Mouse (Mus musculus): ENCODE data around the gene Anapc13.
A peak's percentile ranks its signal among the peaks of the same experiment; 100 is the strongest.

Anapc13 gene

DNA sequence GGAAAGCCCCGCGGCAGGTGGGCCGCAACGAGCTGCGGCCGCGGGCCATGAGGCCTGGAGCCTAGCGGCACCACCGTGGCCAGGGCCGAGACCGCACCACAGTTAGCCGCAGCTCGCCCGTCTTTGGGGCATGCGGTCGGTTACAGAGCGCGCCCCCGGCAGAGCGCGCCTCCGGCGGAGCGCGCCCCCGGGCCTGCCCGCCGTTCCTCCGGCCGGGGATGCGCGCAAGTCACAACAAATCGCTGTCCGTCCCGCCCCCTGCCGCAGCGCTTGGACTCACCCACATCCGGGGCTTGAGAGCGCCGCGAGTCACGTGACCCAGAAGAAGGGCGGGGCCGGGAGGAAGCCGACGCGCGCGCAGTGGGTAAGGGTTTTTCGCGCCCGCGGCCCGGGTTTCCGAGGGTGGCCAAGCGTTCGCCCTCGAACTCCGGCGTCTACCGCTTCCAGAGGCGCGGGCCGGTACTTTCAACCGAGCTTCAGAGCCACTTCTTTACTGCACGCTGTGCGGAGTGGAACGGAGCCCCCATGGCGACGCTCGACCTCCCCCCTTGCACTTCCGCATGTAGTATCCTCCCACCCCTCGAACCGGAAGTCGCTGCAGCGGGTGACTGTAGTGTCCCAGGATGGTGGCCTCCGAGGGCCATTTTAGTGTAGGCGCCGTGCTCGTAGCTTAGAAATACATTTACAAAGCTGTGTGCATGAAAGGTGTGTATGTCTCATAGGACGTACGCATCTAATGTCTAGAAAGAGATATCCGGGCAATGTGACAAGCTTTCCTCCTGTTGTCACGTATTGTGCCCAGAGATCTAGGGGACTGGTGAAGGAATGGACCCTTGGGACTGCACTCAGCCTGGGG, at the start of gene Anapc13, which contains the start of gene Cep63:
Gene Anapc13 (plus strand): TSS at position 314 of the 856 bp plus-strand sequence.
Gene Cep63 (minus strand): TSS at position 552 of the 856 bp plus-strand sequence.
- DNase-seq: peak; percentile 99

DNA sequence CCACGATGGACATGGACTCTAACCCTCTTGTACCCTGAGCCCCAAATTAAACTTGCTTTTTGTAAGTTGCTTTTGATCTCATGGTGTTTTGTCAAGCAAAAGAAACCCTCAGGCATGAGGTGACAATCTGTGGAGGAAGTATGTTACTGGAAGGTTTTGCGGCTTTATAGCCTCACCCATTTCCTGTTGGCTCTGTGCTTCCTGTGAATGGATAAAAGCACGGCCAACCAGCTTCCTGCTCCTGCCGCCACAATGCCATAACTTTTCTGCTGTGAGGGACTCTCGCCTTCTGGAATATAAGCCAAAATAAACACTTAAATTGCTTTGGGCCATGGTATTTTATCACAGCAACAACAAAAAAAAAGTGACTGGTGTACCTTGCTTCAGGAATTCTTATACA, 48.6 kb upstream of the Anapc13 start:
- no peak for DNase-seq

DNA sequence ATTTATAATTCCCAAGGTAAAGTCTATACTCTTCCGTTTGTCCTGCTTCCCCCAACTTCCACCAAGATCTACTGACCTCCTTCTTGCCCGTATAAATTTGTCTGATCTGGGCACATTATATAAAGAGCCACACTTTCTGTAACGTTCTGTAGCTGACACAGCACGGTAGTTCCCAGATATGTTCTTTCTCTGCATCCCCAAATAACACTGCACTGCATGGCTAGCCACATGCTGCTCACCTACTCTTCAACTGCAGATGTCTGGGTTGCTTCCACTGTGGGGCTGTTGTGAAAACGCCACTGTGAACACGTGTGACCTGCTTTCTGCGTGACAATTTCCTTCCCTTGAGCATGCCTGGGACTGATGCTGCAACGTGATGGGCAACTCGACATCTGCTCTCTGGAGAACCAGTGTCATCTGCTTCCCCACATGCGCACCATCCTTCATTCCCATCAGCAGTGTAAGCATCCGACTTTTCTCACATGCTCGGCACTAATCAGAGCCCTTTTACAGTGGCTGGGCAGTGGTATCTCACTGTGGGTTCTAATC, 44.1 kb upstream of the Anapc13 start:
- no peak for DNase-seq

DNA sequence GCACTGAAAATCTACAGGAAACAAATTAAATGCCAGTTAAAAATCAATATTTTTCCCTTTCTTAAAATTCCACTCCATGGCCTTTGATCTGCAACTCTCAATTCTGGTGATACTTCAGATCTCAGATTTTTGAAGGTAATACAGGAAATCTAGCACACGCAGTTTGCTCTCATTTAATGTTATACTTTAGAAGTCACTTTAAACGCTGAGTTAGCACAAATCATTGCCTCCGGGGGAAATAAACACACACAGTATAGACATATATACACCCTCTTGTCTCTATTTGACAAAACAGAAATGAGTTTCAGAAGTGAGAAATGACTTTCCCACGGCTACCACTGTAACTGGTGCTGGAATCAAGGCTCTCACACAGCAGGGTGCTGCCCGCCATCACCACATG, 38.7 kb upstream of the Anapc13 start:
- DNase-seq: no peak

DNA sequence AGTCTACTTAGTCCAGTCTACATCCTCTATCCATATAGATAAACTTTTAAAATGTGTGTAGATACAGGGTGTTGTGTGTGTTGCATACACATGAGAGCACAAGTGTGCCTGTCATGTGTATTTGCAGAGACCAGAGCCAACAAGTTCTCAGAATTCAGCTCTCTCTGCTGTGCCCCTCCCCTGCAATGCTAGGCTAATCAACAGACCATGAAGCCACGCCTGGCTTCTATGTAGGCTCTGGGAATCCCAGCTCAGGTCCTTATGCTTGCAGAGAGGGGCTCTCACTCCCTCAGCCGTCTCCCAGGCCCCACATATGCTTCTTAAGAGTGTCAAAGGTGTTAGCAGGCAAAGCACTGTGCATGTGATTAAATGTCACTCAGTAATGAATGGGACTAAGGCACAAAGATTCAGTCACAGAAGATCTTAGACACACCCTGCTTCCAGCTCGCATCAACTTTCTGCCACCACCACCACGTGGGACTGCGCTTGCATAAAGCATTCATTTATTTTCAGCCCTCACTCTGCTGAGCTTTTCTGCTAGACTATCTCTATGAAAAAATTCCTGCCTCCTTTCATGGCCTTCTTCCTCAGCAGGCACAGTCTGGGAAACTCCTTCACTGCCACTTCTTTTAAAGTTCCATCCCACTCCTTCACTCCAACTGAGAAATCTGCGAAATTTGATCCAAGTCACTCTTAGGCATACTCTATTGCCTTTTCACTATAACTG, 31.3 kb upstream of the Anapc13 start:
- DNase-seq: no peak

DNA sequence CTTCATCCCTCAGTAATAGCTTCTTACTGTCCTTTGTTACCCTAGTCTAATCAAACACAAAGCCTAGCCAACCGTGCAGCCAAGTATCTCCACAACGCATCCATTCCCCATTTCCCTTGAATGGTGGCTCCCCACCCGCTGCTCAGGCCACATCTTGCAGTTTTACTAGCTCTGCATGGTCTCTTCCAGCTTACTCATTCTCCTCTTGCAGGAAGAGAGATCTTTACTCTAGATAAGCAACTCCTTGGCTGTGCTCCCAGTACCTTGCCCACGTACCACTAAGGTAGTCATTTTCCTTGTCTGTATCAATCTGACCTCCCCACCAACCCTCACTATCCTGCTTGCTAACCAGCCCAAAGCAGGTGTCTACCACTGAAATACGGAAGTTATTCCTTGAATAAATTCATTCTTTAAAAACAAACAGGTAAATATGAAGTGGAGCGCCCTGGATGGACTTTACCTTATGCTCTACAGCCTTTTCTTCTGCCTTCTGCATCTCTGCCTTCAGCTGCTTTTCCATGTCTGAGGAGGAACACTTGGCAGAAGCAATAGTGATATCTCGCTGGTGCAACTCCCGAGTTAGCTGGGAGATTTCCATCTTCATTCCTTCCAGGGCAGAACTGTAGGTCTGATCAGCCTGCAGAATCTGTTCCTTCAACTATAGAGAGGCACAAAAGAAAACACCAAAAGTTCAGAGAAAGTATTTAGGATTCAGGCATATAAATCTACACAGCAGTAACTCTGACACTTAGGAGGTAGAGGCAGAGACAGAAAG, 30.2 kb upstream of the Anapc13 start:
- peak in 1 of 2 experiments; percentile 13 for DNase-seq

DNA sequence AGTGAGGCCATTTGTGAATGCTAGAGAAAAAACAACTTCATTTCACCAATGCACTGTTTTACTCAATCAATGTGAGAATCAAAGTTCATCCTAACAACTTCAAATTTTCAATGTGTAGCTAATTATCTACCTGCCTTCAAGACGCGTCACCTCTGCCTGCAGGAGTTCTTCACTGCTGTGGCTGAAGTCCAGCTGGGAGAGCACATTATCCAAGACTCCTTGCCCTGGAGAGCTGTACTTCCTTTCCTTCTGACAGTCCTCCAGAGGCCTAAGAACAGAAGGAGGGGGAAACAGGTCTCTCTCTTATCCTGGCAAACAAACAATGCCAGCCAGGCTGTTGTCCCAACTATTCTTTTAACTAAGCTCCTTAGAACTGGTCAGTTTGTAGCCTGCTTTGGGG, 24.9 kb upstream of the Anapc13 start:
- peak; percentile 54 to 70 for DNase-seq

DNA sequence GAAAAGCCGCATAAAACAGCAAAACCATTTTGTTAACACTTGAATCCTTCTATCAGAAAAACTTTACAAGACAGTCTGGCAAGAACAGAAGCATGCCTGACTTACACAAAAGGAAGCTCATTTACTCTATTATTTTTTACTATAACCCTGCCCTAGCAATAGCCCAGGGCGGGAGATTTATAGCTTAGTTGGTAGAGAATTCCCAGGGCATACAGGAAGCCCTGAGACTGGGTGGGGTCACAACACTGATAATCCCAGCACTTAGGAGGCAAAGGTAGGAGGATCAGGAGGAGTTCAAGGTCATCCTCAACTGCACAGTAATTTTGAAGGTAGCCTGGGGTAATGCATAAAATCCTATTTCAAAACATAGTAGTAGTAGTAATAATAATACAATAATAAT, 24.4 kb upstream of the Anapc13 start:
- DNase-seq: no peak

DNA sequence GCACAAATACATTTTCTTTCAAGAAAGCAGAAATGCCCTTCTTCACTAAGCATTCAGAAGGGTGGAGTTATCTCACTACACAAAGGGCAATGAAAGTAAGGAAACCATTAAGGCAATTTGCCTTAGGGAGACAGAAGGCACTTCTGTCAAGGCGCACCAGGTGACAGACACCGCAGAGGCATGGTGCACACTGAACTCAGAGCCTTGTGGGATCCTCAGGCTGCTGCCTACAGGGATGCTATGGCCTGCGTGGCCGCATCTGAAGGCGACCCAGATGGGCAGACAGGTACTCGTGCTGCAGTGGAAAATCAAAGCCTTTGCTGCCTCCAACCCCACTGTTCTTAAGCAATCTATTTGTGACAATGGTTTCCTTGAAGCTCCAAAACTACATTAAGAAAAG, 20.9 kb upstream of the Anapc13 start:
- DNase-seq: no peak

DNA sequence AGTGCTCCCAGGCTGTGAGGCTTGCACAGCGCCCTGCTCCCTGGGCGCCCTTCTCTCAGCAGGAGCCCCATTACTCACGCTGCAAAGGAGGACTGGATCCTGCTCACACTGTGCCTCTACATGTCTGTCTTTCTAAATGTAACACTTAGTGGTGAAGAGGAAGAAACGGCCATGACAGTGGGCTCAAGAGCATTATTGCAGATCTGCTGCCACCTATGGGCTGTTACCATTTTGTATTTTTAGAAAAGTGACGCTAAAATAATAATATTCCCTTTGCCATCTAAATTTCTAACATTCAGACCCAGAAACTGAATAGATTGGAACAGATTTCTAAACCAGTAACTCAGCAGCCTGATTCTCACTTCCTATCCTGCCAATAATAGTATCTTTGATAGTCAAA, 18.6 kb upstream of the Anapc13 start:
- DNase-seq: no peak

DNA sequence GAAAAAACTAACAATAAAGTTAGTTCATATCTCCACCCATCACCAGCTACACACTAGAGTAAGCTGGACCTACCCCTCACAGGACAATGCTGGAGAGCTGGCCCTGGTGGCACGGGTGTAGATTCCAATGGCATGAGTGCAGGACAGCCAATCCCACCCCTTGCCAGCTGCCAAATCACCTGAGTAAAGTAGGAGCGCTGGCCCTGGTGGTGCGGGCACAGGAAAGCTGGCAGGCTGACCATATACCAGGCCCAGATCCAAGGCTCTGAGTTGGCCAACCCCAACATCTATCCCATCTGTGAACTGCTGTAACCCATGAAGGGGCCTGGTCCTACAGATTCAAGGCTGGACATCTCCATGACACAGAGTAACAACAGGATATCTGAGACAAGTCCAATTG, 16.9 kb upstream of the Anapc13 start:
- no peak for DNase-seq

DNA sequence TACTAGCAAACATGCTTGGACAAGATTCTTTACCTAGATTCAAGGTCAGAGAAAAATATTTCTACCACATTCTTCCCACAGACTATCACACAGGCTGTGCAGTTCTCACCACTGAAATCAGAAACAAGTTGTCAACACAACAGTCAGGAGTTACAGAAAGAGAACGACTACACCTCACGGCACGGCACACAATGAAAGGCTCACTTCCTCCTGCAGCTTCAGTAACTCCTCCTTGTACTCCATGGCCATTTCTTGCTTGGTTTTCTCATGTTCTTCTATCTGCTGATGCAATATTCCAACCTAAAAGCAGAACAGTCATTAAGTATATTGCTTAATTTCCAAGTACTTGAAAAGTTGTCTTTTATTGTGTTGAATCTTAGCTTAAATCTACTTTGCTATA, 11.0 kb upstream of the Anapc13 start:
- DNase-seq: no peak

DNA sequence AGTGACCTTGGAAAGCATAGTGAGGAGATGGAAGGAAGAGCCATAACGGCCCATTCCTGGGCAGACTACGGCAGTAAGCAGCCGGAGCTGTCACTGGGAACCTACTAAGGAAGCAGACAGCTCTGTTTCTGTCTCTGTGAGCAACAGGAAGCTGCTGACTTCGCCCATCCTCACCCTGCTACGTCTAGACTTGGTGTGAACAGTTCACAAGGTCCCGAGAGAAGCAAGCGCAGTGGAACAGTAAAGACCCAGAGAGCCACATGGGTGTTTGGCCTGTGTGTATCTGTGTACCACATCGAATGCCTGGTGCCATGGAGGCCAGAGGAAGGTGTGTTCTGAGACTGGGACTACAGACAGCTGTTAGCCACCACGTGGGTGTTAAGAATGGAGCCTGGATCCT, 9.8 kb upstream of the Anapc13 start:
- no peak for DNase-seq

DNA sequence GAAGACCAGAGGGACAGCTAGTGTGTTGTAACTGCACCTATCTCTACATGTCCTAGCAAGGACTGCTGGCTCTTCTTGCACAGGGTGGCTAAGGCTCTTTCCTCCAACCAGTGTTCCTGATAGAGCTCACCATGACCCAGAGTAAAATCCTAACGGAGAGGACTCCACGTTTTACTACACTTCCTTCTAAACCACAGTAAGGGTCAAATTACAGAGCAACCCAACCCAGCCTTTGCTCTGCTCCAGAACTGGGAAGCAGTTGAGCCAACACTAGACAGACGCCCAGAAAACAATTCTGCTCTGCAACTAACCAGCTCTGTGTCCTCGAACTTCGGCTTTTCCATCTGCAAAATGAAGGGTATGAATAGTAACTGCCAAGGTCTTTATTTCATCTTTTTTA, 4.7 kb upstream of the Anapc13 start:
- DNase-seq: no peak

DNA sequence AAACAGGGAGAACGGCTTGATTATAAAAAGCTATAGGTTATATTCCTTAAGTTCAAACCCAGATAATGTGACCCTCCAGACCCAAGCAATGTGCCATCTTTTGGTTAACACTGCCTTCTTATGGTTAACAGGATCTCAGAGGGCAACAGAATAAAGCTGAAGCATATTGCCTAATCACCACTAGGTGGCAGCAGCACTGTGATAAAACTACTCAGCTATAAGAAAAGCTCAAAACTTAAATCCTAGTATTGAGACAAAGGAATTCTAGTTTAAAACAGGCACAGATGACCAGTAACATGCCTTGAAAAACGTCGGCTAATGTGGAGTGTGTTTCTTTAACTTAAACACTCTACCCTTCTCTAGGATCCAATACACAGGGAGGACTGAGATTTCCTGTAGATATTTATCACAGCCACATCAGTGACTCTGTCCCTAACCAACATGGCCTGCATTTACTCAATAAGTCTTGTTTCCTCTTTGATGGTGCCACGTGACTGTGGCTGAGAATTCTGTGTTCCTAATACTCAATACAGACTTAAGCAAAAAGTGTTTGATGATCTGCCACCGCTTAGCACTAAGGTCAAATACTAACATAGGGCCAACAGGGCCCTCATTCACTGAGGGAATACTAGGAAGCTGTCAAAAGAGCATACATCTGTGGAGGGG, 3.8 kb upstream of the Anapc13 start:
- peak in 1 of 2 experiments; percentile 70 for DNase-seq

DNA sequence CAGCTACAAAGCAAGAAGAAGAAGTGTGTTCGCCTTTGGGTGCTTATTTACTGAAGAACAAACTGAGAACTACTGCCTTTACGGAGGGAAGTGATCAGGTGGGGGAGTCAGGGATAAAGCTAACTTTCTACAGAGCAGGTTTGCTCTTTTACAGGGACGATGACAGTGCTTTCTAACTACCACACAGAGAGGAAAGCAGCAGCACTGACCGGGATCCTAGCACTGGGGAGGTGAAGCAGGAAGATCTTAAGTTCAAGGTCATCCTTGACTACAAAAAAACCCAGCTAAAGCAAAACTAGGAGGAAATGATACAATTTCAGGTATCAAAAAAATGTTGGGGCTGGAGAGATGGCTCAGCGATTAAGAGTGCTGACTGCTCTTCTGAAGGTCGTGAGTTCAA, 3.2 kb upstream of the Anapc13 start:
- DNase-seq: peak in 1 of 2 experiments; percentile 17

DNA sequence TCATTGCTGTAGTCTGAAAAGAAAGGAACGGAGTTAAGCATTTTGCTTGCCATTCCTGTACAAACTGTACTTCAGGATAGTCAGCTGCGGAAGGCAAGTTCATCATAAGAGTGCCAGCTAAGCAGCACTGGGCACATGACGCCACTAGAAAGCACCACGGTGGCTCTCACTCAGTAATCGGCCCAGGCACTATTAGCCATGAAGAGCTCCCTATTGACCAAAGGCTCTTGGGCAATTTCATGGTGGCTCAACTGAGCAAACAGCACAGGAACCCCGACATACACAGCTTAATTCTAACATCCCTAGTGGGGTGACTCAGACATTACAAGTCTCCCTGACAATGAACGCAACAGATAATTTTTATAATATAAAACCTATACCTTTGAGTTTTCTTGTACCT, 2.5 kb upstream of the Anapc13 start:
- peak in 1 of 2 experiments; percentile 21 for DNase-seq

DNA sequence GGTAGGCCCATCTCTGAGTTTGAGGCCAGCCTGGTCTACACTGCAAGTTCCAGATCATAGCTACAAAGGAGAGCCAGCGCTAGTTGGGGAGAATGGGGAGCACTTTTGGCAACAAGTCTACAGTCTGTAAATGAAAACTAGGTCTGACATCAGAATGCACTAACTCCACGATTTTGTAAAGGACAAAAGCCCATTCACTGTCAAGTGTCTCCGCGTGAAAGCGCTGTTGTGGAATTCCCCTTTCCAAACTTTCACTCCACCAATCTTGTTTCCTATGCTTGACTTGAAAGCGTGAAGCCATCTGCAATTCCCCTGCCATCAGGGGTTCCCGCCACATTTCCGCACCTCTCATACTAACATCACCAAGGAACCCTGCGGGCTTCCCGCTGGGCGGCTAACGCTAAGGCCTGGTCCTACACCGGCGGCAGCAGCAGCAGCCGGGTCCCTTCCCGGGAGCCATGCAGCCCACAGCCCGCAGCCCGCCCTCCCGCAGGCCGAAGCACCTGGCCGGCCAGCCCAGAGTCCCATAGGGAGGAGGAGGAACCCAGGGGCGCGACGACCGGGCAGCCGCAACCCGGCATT, 604 bp upstream of the Anapc13 start:
- DNase-seq: peak; percentile 40 to 43

DNA sequence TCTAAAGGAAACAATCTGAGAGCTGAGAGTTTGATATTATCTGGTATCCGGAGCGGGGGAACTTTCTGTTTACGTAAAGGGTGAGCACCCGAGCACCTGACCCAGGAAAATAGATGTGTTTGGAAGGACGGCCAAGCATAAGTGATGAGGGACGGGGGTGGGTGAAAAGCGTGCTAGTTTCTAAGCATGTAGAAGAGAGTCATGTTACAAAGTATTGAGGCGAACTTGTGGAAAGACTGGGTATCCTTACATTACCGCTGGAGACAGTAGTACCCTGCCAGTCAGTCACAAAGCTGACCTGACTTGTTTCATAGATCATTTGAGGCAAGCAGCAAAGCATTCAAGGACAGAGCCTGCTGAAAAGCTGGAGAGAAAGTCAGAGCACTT, 736 bp downstream of the Anapc13 start:
- no peak for DNase-seq

DNA sequence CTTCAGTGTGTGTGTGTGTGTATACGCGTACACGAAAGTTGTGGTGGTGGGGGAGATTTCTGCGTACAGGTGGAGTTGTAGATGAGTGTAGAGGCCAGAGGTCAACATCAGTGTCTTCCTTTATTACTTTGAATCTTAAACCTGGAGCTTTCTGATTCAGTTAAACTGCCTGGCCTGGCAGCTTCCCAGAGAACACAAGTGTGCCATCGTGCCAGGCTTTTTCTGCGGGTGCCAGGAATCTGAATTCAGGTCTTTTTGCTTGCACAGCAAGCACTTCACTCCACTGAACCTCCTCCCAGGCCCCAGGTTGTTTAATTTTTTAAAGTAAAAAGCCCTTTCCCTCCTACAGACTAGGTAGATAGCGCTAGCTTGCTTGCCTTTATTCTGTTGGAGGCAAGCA, 1.3 kb downstream of the Anapc13 start:
- DNase-seq: peak; percentile 63 to 70

DNA sequence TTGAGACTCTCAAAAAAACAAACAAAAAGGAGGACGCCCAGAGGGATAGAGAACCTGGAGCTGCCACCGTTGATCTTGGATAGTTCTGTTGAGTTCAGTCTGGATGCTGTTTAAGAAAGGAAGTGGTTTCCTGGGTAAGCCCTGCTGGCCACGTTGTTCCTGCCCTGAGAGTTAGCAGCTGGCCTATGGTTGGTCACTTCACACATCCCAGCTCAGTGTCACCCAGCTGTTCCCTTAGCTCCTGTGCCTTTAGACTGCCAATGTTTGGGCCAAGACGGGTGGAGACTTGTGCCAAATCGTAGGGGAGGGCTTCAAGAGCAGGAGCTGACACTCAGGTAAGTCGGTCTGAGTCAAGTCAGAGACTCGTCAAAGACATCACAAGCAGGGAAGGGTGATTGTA, 3.0 kb downstream of the Anapc13 start:
- DNase-seq: no peak

DNA sequence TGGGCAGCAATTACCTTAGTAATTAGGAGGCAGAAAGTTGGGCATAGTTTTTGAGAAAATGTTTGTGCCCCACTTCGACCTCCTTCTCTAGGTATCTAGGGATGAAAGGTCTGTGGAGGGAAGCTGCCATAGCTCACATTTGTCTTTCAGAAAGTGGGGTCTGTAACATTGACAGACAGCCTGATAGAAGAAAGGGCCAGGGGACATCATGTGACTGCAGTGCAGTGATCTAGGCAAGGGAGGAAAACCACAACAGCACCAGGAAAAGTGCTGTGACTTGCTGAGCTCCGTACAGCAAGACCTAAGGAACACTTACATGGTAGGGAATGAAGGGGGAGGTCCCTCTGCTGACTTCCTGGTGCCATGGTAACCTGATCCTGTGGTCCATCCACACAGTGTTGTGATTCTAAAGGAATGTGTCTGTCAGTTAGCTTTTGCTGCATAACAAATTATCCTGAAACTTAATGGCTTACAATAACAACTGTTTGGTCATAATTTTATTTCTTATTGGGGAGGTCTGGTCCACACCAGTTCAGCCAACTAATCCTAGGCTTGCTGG, 5.6 kb downstream of the Anapc13 start:
- DNase-seq: peak in 1 of 2 experiments; percentile 6
